Mouse (Mus musculus): ENCODE measurements at regions not wholly inside any gene's neighbourhood (a gene's known extent, or its start where the extent isn't known, plus 50 kb on each side); places are given as distances from the start of the nearest gene placed in this dataset.

DNA sequence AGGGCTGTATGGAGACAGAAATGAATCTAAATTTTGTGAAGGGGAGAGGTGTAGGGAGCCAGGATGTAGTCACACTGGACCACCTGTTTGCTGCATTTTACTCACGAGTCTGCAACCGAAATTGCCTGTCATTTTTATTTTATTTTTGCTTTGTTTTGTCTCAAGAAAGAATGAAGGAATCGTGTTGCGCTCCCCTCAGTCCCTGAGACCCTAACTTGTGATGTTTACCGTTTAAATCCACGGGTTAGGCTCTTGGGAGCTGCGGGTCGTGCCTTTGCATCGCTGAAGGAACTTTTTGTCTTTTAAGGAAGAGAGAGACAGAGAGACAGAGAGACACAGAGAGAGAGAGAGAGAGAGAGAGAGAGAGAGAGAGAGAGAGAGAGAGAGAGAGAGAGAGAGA is 420.2 kb upstream of the Ubash3b start:
- no peak for TF ChIP-seq CTCF (IDR thresholded peaks at IDR 0.05; ENCODE audit: insufficient read depth, low read length)
- TF ChIP-seq POLR2A (IDR thresholded peaks at IDR 0.05; ENCODE audit: borderline replicate concordance, extremely low read depth, low read depth, low read length): no peak
